Mouse (Mus musculus): ENCODE measurements at regions not wholly inside any gene's neighbourhood (a gene's known extent, or its start where the extent isn't known, plus 50 kb on each side); places are given as distances from the start of the nearest gene placed in this dataset.

- no peak for DNase-seq
- WGBS, result 86% methylated on average over 8 of the region's 8 CpGs
- Histone ChIP-seq H3K27me3 (ENCODE audit: control insufficient read depth, insufficient read depth, low read length) (no peaks in the 10 kb centered on the region), H3K4me1 (replicated peaks; ENCODE audit: control insufficient read depth, insufficient read depth, low read length) (no peaks in the 10 kb centered on the region), H3K27ac (ENCODE audit: control insufficient read depth, insufficient read depth, low read length) (no peak overlapping the region), H3K36me3 (ENCODE audit: control insufficient read depth, insufficient read depth, low read length) (no peaks in the 10 kb centered on the region), H3K4me3 (ENCODE audit: control insufficient read depth, insufficient read depth, low read length) (no peak overlapping the region)
- TF ChIP-seq POLR2A (IDR thresholded peaks at IDR 0.05; ENCODE audit: control insufficient read depth, extremely low read depth, insufficient read depth, low read length, poor library complexity), result no peak
- no peak for TF ChIP-seq CTCF (IDR thresholded peaks at IDR 0.05; ENCODE audit: borderline replicate concordance, control insufficient read depth, extremely low read depth, insufficient read depth, low read length, poor library complexity)
Observed at GRCm38 (mm10) chr13:45281106-45281505, 108.4 kb upstream of the Mylip start.

- WGBS, result 97% methylated on average over 2 of the region's 2 CpGs
- TF ChIP-seq CTCF (IDR thresholded peaks at IDR 0.05; ENCODE audit: borderline replicate concordance, control insufficient read depth, extremely low read depth, insufficient read depth, low read length, poor library complexity), result no peak
- TF ChIP-seq POLR2A (IDR thresholded peaks at IDR 0.05; ENCODE audit: control insufficient read depth, extremely low read depth, insufficient read depth, low read length, poor library complexity), result no peak
- Histone ChIP-seq H3K27ac (ENCODE audit: control insufficient read depth, insufficient read depth, low read length) (no peak overlapping the region), H3K36me3 (ENCODE audit: control insufficient read depth, insufficient read depth, low read length) (no peaks in the 10 kb centered on the region), H3K4me1 (replicated peaks; ENCODE audit: control insufficient read depth, insufficient read depth, low read length) (no peaks in the 10 kb centered on the region), H3K27me3 (ENCODE audit: control insufficient read depth, insufficient read depth, low read length) (no peaks in the 10 kb centered on the region), H3K4me3 (ENCODE audit: control insufficient read depth, insufficient read depth, low read length) (no peak overlapping the region)
- no peak for DNase-seq
Observed at GRCm38 (mm10) chr13:45286651-45287050, 102.9 kb upstream of the Mylip start.

- DNase-seq, result no peak
- WGBS, result 95% methylated on average over 4 of the region's 4 CpGs
- no peaks in the 10 kb centered on the region for H3K4me1 ChIP-seq (replicated peaks; ENCODE audit: control insufficient read depth, insufficient read depth, low read length)
- no peaks in the 10 kb centered on the region for H3K27me3 ChIP-seq (ENCODE audit: control insufficient read depth, insufficient read depth, low read length)
- no peaks in the 10 kb centered on the region for H3K36me3 ChIP-seq (ENCODE audit: control insufficient read depth, insufficient read depth, low read length)
- no peak overlapping the region for H3K27ac ChIP-seq (ENCODE audit: control insufficient read depth, insufficient read depth, low read length)
- no peak overlapping the region for H3K4me3 ChIP-seq (ENCODE audit: control insufficient read depth, insufficient read depth, low read length)
- TF ChIP-seq CTCF (IDR thresholded peaks at IDR 0.05; ENCODE audit: borderline replicate concordance, control insufficient read depth, extremely low read depth, insufficient read depth, low read length, poor library complexity) (no peak), POLR2A (IDR thresholded peaks at IDR 0.05; ENCODE audit: control insufficient read depth, extremely low read depth, insufficient read depth, low read length, poor library complexity) (no peak)
Observed at GRCm38 (mm10) chr13:45287217-45287616, 102.3 kb upstream of the Mylip start.

GRCm38 (mm10) chr13:45289976-45290375 lies 99.6 kb upstream of the Mylip start:
- H3K27me3 ChIP-seq (ENCODE audit: control insufficient read depth, insufficient read depth, low read length), result no peaks in the 10 kb centered on the region
- DNase-seq, result no peak
- TF ChIP-seq CTCF (IDR thresholded peaks at IDR 0.05; ENCODE audit: borderline replicate concordance, control insufficient read depth, extremely low read depth, insufficient read depth, low read length, poor library complexity) (no peak), POLR2A (IDR thresholded peaks at IDR 0.05; ENCODE audit: control insufficient read depth, extremely low read depth, insufficient read depth, low read length, poor library complexity) (no peak)
- 97% methylated on average over 11 of the region's 11 CpGs for WGBS
- no peaks in the 10 kb centered on the region for H3K4me1 ChIP-seq (replicated peaks; ENCODE audit: control insufficient read depth, insufficient read depth, low read length)
- H3K36me3 ChIP-seq (ENCODE audit: control insufficient read depth, insufficient read depth, low read length), result no peaks in the 10 kb centered on the region
- H3K27ac ChIP-seq (ENCODE audit: control insufficient read depth, insufficient read depth, low read length), result no peak overlapping the region
- no peak overlapping the region for H3K4me3 ChIP-seq (ENCODE audit: control insufficient read depth, insufficient read depth, low read length)

- no peak for DNase-seq
- Histone ChIP-seq H3K27me3 (ENCODE audit: control insufficient read depth, insufficient read depth, low read length) (no peaks in the 10 kb centered on the region), H3K4me3 (ENCODE audit: control insufficient read depth, insufficient read depth, low read length) (no peak overlapping the region), H3K27ac (ENCODE audit: control insufficient read depth, insufficient read depth, low read length) (no peak overlapping the region), H3K4me1 (replicated peaks; ENCODE audit: control insufficient read depth, insufficient read depth, low read length) (no peaks in the 10 kb centered on the region), H3K36me3 (ENCODE audit: control insufficient read depth, insufficient read depth, low read length) (no peaks in the 10 kb centered on the region)
- WGBS, result 95% methylated on average over 10 of the region's 10 CpGs
- TF ChIP-seq CTCF (IDR thresholded peaks at IDR 0.05; ENCODE audit: borderline replicate concordance, control insufficient read depth, extremely low read depth, insufficient read depth, low read length, poor library complexity) (no peak), POLR2A (IDR thresholded peaks at IDR 0.05; ENCODE audit: control insufficient read depth, extremely low read depth, insufficient read depth, low read length, poor library complexity) (no peak)
Observed at GRCm38 (mm10) chr13:45294691-45295090, 94.9 kb upstream of the Mylip start.

- no peaks in the 10 kb centered on the region for H3K4me1 ChIP-seq (replicated peaks; ENCODE audit: control insufficient read depth, insufficient read depth, low read length)
- TF ChIP-seq POLR2A (IDR thresholded peaks at IDR 0.05; ENCODE audit: control insufficient read depth, extremely low read depth, insufficient read depth, low read length, poor library complexity), result no peak
- TF ChIP-seq CTCF (IDR thresholded peaks at IDR 0.05; ENCODE audit: borderline replicate concordance, control insufficient read depth, extremely low read depth, insufficient read depth, low read length, poor library complexity), result no peak
- DNase-seq, result no peak
- 95% methylated on average over 8 of the region's 8 CpGs for WGBS
- H3K27me3 ChIP-seq (ENCODE audit: control insufficient read depth, insufficient read depth, low read length), result no peaks in the 10 kb centered on the region
- H3K4me3 ChIP-seq (ENCODE audit: control insufficient read depth, insufficient read depth, low read length), result no peak overlapping the region
- H3K36me3 ChIP-seq (ENCODE audit: control insufficient read depth, insufficient read depth, low read length), result no peaks in the 10 kb centered on the region
- H3K27ac ChIP-seq (ENCODE audit: control insufficient read depth, insufficient read depth, low read length), result no peak overlapping the region
Observed at GRCm38 (mm10) chr13:45300610-45301009, 88.9 kb upstream of the Mylip start.
